Mouse (Mus musculus) heart, postnatal 0 days (tissue): ENCODE measurements at regions not wholly inside any gene's neighbourhood (a gene's known extent, or its start where the extent isn't known, plus 50 kb on each side); places are given as distances from the start of the nearest gene placed in this dataset.
"Not testable (repeated sequence)": the region's sequence is repeated elsewhere in the genome, so short reads cannot be mapped to it uniquely, and the experiment has no call there.

Source experiments
- ATAC-seq: fragments of 200-750 bp; cut with Nextera tagmentation; 2 replicates; pipeline ENCODE4 v1.8.0; 2017; ENCODE audit warnings: low read depth, moderate number of reproducible peaks, moderate library complexity; ENCODE audit not compliant: insufficient read depth
- DNase-seq: peaks from one replicate; pipeline ENCODE4 v3.0.0-alpha.2; 2016; ENCODE audit warnings: low spot score
- H3K27ac ChIP-seq: fragments of 300-500 bp; sonication (generic); 2 replicates; pipeline ENCODE4 v1.5.1; 2014; ENCODE audit warnings: low read depth, mild to moderate bottlenecking
- H3K27me3 ChIP-seq: fragments of 300-500 bp; sonication (generic); 2 replicates; pipeline ENCODE4 v1.6.1; 2014; ENCODE audit warnings: low read length, mixed read lengths; ENCODE audit not compliant: control insufficient read depth, insufficient read depth
- H3K36me3 ChIP-seq: fragments of 300-500 bp; sonication (generic); replicated peaks from 2 replicates; pipeline ENCODE4 v1.6.1; 2014; ENCODE audit warnings: low read length, mixed read lengths; ENCODE audit not compliant: control insufficient read depth, insufficient read depth
- H3K4me1 ChIP-seq: fragments of 300-500 bp; sonication (generic); 2 replicates; pipeline ENCODE4 v1.6.1; 2014; ENCODE audit warnings: antibody characterized with exemption; ENCODE audit not compliant: control insufficient read depth, insufficient read depth
- H3K4me2 ChIP-seq: fragments of 300-500 bp; sonication (generic); 2 replicates; pipeline ENCODE4 v1.6.1; 2014; ENCODE audit warnings: low read depth, mild to moderate bottlenecking, low read length, moderate library complexity
- H3K4me3 ChIP-seq: fragments of 300-500 bp; sonication (generic); 2 replicates; pipeline ENCODE4 v1.5.1; 2014; ENCODE audit warnings: low read depth, low read length
- H3K9ac ChIP-seq: fragments of 300-500 bp; sonication (generic); replicated peaks from 2 replicates; pipeline ENCODE4 v1.6.1; 2014; ENCODE audit warnings: low read depth, low read length, mixed read lengths
- H3K9me3 ChIP-seq: fragments of 300-500 bp; sonication (generic); replicated peaks from 2 replicates; pipeline ENCODE4 v1.6.1; 2016; ENCODE audit warnings: low read length; ENCODE audit not compliant: control insufficient read depth
- CTCF ChIP-seq: IDR thresholded peaks from 2 replicates; pipeline ENCODE4 v1.5.1; 2016; ENCODE audit warnings: antibody characterized with exemption, control low read depth, low read depth
- EP300 ChIP-seq: IDR thresholded peaks from 2 replicates; pipeline ENCODE4 v1.6.1; 2016; ENCODE audit warnings: antibody characterized with exemption, low read depth
- WGBS: fragments of 180-500 bp; shearing (Covaris S2); extraction: QIAGEN DNeasy Blood & Tissue Kit; methylation state at CpG from one replicate; pipeline ENCODE4 v1.1.7; 2014; 5-methylcytosine and 5-hydroxymethylcytosine counted together

- Histone ChIP-seq H3K27me3 (no peaks in the 10 kb centered on the region), H3K9me3 (no peaks in the 10 kb centered on the region), H3K36me3 (no peaks in the 10 kb centered on the region), H3K27ac (no peak overlapping the region), H3K4me1 (no peaks in the 10 kb centered on the region), H3K9ac (no peak overlapping the region), H3K4me3 (no peak overlapping the region), H3K4me2 (no peak overlapping the region)
- TF ChIP-seq CTCF (peak; percentile 69), EP300 (no peak)
- DNase-seq (peak; percentile 15), ATAC-seq (no peak)
- WGBS = 10% methylated on average over 7 of the region's 7 CpGs
These were observed 1191.6 kb downstream of the 9330182O14Rik start for GRCm38 (mm10) chr15:41325633-41326252.

GRCm38 (mm10) chr15:41329286-41329685 is 1195.1 kb downstream of the 9330182O14Rik start:
- H3K36me3 ChIP-seq = no peaks in the 10 kb centered on the region
- H3K4me3 ChIP-seq = no peak overlapping the region
- ATAC-seq = no peak
- H3K9ac ChIP-seq = no peak overlapping the region
- no peaks in the 10 kb centered on the region for H3K4me1 ChIP-seq
- H3K27ac ChIP-seq = no peak overlapping the region
- WGBS = 75% methylated on average over 2 of the region's 2 CpGs
- no peaks in the 10 kb centered on the region for H3K9me3 ChIP-seq
- no peak for TF ChIP-seq CTCF
- no peak for TF ChIP-seq EP300
- no peak for DNase-seq
- H3K27me3 ChIP-seq = no peaks in the 10 kb centered on the region
- no peak overlapping the region for H3K4me2 ChIP-seq

- TF ChIP-seq CTCF (0 out of 2 replicates have a peak, but pooled peaks have one; percentile 3), EP300 (no peak)
- H3K4me2 ChIP-seq = no peak overlapping the region
- no peak overlapping the region for H3K4me3 ChIP-seq
- 34% methylated on average over 2 of the region's 2 CpGs for WGBS
- H3K27ac ChIP-seq = no peak overlapping the region
- no peaks in the 10 kb centered on the region for H3K4me1 ChIP-seq
- DNase-seq = no peak
- H3K9ac ChIP-seq = no peak overlapping the region
- no peaks in the 10 kb centered on the region for H3K36me3 ChIP-seq
- no peak for ATAC-seq
- no peaks in the 10 kb centered on the region for H3K27me3 ChIP-seq
- no peaks in the 10 kb centered on the region for H3K9me3 ChIP-seq
These were observed 1195.9 kb downstream of the 9330182O14Rik start for GRCm38 (mm10) chr15:41330085-41330484.

- H3K4me1 ChIP-seq = no peaks in the 10 kb centered on the region
- H3K36me3 ChIP-seq = no peaks in the 10 kb centered on the region
- WGBS = 64% methylated on average over 1 of the region's 1 CpGs
- no peak overlapping the region for H3K27ac ChIP-seq
- H3K27me3 ChIP-seq = no peaks in the 10 kb centered on the region
- TF ChIP-seq CTCF (no peak), EP300 (no peak)
- no peaks in the 10 kb centered on the region for H3K9me3 ChIP-seq
- H3K9ac ChIP-seq = no peak overlapping the region
- DNase-seq = no peak
- H3K4me2 ChIP-seq = no peak overlapping the region
- no peak overlapping the region for H3K4me3 ChIP-seq
- ATAC-seq = no peak
These were observed 1198.3 kb downstream of the 9330182O14Rik start for GRCm38 (mm10) chr15:41332451-41332850.

GRCm38 (mm10) chr15:41333165-41333564 is 1199.0 kb downstream of the 9330182O14Rik start:
- Histone ChIP-seq H3K4me3 (no peak overlapping the region), H3K27me3 (no peaks in the 10 kb centered on the region), H3K4me1 (no peaks in the 10 kb centered on the region), H3K4me2 (no peak overlapping the region), H3K36me3 (no peaks in the 10 kb centered on the region), H3K9ac (no peak overlapping the region), H3K9me3 (no peaks in the 10 kb centered on the region), H3K27ac (no peak overlapping the region)
- WGBS = 60% methylated on average over 3 of the region's 3 CpGs
- TF ChIP-seq EP300 = no peak
- no peak for TF ChIP-seq CTCF
- DNase-seq = no peak
- ATAC-seq = no peak

- not testable (repeated sequence) for H3K9me3 ChIP-seq, ATAC-seq, H3K36me3 ChIP-seq, H3K27me3 ChIP-seq, H3K4me1 ChIP-seq, DNase-seq, H3K4me2 ChIP-seq, H3K9ac ChIP-seq, H3K4me3 ChIP-seq, H3K27ac ChIP-seq
- WGBS = 88% methylated on average over 2 of the region's 2 CpGs
These were observed 1206.5 kb downstream of the 9330182O14Rik start for GRCm38 (mm10) chr15:41340621-41341020.
